Mouse (Mus musculus): ENCODE results near the gene Bcr.

GRCm38 (mm10) chr10:75070281-75070976, 10.0 kb downstream of the Bcr start:
- TF ChIP-seq GATA1 (IDR thresholded peaks at IDR 0.05; ENCODE audit: borderline replicate concordance, low read length) = no peak
- TF ChIP-seq FLI1 (IDR thresholded peaks at IDR 0.05; ENCODE audit: low read length) = no peak
